Mouse (Mus musculus): Measurements from ENCODE around the gene Sox15.

Sox15 gene

DNA sequence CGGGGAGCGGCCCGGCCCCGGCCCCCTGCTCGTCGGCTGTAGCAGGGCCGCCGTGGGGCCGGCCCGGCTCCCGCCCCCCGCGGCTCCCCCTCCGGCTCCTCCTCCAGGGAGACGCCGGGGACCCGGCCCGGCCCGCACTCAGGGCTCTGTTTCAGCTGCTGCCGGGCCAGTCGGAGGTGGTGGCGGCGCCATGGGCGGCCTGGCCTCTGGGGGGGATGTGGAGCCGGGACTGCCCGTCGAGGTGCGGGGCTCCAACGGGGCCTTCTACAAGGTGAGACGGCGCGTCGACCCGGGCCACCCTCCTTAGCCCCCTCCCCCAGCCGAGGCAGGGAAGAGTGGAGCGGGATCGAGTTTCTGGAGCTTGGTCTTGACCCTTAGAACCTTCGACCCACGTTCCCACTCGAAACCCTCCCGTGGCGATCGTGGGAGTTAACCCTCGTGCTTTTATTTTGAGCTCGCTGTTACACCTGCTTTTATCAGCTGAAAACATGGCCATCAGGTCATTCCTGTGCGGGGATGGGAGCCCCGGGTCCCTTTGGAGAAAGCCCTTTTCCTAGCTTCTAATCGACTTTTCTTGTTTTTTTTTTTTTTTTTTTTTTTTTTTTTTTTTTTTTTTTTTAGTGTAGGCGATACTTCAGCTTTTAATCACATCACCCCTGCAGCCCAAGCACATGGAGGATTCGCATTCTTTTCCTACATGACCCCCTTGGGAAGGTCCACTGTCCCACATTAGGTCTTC lies 21.8 kb upstream of the Sox15 start:
- peak in 1 of 2 experiments; percentile 76 for DNase-seq (ENCODE audit: low spot score in 2 of 2)

DNA sequence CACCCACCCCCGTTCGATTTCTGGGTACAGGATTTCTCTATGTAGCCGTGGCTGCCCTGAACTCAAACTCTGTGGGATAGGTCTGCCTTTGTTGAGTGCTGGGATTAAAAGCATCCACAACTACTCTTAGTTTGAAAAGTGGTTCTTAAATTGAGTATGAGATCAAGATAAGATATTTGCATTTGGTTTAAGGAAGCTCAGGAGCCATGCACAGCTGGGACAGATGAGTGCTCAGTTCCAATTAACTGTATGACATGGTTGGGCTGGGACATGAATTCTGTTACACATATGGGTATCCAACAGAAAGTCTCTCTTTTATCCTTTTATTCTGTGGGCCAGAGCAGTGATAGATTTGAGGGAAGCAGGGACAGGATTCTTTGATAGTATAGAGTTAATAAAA lies 19.6 kb upstream of the Sox15 start:
- no peak for DNase-seq (ENCODE audit: low spot score in 2 of 2)

DNA sequence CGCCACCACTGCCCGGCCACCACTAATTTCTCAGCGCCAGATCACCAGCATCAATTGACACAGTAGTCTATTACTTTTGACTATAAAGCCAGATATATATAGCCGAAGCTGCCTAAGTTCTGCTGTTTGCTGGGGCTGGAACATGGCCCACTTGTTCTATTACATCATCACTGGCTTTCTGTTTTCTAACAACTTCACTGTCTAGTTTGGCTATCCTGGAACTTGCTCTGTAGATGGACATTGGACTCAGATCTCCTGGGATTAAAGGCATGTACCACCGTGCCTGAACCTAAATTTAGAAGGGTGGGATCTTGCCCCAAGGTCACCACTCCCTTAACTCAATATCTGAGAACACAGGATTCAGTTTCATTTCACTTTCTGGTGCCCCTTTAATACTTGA lies 9.3 kb upstream of the Sox15 start:
- DNase-seq (ENCODE audit: low spot score in 2 of 2): no peak

DNA sequence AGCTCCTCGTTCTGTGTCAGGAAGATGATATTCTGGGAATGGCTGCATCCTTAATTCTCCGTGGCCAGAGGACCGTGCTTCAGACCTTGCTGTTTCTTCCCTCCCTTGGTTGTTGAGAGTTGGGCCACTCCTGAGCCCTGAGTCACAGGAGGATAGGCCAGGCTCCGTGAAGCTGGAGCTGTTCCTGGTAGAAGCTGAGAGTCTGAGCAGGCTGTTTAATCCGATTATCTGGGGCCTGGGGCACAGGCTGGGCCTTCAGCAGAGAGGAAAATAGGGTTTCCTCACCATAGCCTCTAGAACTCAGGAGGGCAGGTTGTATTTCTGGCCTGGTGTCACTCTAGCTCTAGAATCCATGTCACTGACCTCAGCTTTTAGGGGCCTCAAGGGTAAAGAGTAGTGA lies 1.7 kb upstream of the Sox15 start:
- no peak for DNase-seq (ENCODE audit: low spot score in 2 of 2)

DNA sequence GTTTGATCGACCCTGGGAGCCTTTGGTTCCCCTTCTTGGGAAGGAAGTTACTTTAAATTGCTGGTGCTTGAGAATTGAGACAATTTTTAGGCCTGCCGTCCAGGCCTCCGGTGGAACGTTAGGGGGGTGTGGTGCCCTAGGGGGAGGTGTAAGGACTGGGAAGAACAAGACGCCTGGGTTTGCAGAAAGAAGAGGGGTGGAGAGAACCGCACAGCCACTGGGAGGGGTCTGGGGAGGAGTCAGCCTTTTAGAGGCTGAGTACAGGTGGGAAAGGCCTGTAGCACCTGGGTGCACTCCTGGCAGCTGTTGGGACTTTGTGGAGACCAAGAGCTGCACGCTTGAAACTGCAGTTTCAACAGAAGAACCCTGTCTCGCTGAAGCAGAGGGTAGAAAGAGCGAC lies 354 bp upstream of the Sox15 start:
- no peak for DNase-seq (ENCODE audit: low spot score in 2 of 2)

DNA sequence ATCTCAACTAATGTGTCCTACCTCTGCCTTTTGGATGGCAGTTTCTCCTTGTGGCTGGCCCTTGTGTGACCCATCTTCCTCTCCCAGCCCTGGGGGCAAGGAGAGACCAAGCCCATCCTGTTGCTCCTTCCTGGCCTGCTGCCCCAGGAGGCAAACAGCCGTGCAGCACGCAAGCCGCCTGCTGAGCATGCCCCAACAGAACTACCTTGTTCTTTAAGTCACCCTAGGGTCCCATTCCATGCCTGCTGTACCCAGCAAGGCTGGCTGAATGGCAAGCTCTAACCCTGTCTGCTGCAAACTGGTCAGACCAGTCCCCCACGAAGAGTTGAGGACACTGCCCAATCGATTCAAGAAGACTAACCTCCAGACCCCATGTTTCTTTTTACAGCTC lies 946 bp downstream of the Sox15 start:
- DNase-seq (ENCODE audit: low spot score in 2 of 2): no peak

DNA sequence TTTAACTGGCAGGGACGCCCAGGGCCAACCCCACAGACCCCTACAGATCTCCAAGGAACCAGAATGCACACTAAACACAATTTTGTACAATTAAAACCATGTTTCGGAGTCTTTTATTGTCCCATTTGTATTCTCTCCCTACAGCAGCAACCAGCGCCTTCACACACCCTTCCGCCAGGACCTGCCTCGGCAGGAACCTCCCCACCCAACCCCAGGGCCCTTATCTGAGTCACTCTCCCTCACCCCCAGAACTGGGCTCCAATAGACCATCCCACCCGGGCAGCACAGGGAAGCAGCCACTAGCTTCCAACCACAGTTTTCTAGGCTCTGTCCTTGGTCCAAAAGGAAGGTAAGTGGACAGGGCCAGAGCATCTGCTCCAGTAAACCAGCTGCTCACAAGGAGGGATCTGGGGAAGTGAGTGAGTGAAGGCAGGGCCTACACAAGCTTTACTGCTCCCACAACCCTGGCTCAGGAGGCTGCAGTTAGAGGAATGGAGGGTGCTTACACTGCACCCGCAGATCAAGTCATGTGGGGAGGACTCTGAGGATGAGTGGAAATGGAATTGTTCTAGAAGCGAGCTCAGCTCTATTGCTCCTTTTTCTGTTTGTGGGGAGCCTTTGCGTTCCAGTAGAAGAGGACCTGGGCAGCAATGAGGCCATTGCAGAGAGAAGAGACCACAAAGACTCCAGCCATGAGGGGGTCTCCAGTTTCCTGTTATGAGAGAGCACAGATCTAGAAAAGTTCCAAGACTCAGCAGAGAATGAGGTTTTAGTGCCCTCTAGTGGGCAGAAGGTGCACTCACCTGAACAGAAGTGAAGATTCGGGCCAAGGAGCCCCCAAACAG lies 1.7 kb downstream of the Sox15 start:
- DNase-seq (ENCODE audit: low spot score in 2 of 2): peak in 1 of 2 experiments; percentile 42

DNA sequence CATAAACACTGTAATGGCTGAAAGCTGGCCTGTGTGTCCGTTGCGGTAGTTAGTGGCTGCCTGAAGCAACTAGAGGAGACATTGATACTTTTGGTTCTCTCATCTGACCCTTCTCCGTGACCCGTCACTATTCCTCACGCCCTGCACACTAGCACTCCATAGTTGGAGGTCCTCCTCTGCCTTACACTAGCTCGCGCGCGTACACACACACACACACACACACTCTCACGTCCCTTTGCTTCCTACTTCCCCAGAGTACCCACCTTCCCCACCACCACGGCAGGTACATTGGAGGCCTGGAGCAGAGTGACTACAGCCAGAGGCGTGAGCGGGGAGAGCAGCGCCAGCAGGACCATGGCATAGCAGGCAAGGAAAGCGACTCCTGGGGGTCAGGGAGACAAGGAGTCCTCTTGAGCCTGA lies 2.4 kb downstream of the Sox15 start:
- DNase-seq (ENCODE audit: low spot score in 2 of 2): no peak

DNA sequence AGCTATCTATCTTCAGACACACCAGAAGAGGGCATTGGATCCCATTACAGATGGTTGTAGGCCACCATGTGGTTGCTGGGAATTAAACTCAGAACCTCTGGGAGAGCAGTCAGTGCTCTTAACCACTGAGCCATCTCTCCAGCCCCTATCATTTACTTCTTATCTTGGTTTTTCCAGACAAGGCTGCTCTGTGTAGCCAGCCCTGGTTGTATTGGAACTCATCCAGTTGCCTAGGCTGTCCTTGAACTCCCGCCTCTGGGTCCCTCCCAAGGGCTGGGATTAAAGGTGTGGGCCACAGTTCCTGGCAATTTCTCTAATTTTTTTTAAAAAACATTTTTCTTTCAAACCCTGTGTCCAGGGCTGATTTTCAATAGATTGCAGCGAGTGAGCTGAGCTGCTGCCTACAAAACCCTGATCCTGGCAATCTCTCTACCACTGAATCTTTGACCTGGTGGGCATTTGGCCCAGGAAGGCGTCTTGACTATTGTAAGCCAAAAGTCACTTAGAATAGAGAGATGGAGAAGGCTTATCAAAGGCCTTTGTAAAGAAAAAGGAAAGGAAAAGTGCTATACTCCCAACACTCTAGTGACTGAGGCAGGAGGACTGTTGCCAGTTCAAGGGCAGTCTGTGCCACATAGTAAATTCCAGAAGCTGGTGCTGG lies 6.2 kb downstream of the Sox15 start:
- DNase-seq (ENCODE audit: low spot score in 2 of 2): no peak

DNA sequence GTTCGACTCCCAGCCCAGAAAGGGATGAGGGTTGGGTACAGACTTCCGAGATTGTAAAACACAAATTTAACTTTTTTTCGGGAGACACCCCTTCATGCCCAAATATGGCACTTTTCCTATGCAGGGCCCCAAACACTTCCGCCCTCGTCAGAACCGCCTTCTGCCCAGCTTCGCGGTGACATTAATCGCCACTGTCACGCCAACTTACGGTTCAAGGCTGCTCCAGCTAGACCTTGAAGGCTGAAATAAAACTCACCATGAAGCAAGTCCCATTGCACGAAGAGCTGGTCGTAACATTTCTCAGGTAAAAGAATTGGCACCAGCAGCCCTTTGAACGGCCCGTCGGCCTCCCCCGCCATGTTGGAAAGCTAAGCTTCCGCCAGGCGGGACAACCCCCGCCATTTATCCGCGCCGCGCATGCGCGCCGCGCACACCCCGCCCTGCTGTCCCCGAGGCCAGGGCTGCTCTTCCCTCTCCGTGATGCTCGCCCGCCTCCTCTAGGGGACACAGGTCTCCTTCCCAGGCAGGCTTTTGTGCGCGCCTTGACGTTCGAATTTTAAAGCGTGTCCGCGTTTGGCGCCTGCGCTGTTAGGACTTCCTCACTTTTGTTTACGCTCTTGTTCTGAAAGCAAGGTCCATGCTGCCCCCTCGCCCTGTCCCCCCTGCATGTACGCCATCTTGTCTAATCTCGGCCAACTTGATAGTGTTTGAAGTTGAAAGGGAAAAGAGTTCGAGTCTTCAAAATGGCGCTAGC lies 7.3 kb downstream of the Sox15 start, which contains the start of gene Mpdu1:
TSS of gene Mpdu1 (minus strand) at position 430 of the 754 bp plus-strand sequence.
- DNase-seq (ENCODE audit: low spot score in 2 of 2): peak; percentile 95 to 97

DNA sequence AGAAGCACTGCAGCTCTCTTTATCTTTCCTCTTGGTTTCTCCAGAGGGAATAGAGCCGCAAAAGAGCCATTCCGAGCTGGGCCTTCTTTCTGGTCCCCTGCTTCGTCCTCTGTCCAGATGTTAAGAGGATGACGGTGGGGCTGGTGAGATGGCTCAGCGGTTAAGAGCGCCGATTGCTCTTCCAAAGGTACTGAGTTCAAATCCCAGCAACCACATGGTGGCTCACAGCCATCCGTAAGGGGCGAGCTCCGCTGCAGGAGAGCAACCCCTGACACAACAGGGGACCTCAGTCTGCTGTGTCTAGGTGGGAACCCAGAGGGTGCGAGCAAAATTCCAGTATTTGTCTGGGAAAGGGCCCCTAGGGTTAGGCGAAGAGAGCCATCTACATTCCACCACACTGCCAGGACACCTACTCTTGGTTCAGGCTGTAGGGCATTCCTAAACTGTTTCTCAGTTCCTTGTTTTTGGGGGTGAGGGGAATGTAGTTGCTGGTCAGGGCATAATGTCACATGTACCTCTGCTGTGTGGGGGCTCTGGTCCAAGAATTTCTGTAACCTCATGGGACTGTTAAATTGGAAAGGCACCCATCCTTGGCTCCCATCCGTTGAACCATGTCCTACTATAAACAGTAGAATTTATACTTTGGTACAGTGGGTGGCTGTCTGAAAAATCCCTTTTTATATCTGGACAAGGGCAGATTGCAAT lies 8.0 kb downstream of the Sox15 start:
- peak in 1 of 2 experiments; percentile 30 for DNase-seq (ENCODE audit: low spot score in 2 of 2)

DNA sequence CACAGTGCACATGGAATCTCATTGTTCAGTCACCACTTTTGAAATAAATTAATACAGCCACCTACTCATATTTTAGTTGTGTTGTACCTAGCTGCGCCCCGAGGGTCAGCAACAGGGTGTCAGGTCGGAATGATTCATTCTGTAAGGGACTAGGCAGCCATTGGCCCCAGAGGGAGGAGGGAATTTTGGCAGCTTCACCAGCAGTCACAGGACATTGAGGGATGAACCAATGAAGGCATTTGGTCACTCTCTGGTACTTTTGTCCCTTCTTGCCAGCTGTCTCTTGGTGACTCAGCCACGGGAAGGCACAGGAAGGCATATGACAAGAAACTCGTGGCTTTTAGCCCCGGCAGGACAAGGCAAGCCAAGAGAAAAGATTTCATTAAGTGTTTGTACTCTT lies 8.7 kb downstream of the Sox15 start:
- peak; percentile 39 to 50 for DNase-seq (ENCODE audit: low spot score in 2 of 2)

DNA sequence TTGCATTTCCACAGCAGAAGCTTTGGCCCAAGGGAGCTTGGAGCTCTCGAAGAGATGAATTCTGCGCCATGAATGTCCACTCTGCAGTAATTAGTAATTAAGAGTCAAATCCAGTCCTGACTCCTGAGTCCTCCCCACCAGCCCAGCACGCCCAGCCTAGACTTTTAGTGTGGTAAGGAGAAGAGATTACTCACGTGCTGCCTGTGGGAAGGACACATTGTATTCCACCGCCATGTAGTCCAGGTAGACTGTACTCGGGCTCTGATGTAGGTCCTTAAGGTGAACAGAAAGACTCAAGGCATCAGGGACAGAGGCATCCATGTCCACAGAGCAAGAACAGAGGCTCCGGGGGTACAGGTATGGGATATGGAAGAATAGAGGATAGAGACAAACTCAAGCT lies 9.7 kb downstream of the Sox15 start:
- no peak for DNase-seq (ENCODE audit: low spot score in 2 of 2)

DNA sequence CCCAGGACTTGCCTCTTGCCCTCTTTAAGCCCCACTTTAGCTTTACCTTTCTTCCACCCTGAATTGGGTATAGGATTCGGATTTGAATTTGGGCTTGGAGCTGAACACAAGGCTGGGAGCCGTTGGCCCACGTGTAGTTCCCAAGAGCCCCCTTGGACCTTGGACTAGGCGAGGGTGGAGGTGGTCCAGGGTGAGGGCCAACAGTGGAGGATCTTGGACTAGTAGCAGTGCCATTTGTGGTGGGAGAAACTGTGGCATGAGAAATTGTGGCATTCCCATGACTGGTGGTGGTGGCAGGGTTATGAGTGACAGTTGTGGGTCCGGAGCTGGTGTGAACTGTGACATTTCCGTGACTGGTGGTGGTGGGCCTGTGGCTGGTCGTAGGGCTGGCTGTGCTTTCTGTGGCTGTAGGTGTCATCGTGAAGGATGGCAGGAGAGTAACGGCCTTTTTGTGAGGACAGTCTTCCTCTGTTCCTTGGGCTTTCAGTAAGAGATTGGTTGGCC lies 10.4 kb downstream of the Sox15 start:
- no peak for DNase-seq (ENCODE audit: low spot score in 2 of 2)

DNA sequence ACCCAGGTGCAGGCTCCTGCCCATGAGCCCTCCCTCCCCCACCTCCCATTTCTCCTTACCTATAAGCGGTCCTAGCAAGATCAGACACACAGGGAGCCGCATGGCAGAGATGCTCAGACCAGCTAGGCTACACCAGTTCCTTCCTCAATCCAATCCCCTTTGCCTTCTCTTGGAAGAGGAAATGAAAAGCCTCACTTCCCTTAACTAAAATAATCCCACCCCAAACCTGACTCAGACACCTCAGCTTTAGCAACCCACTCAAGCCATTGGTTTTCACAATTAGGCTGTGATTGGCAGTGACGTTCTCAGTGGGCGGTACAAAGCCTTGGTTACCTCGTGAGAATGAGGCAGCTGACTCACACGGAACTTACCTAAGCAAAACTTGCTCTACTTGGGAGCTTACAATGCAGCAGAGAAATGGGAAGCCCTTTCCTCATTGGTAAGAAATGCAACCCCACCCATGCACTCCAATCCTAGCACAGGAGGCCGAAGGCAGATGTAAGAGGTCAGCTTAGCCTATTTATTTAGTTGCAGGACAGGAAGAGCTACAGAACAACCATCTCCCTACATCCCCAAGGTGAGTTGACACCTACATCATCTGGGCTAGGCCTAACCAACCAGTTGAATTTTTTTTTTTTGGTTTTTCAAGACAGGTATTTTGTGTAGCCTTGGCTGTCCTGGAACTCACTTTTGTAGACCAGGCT lies 11.0 kb downstream of the Sox15 start, which contains the start of gene Cd68:
TSS of gene Cd68 (minus strand) at position 193 of the 704 bp plus-strand sequence.
- DNase-seq (ENCODE audit: low spot score in 2 of 2): peak; percentile 57 to 69

DNA sequence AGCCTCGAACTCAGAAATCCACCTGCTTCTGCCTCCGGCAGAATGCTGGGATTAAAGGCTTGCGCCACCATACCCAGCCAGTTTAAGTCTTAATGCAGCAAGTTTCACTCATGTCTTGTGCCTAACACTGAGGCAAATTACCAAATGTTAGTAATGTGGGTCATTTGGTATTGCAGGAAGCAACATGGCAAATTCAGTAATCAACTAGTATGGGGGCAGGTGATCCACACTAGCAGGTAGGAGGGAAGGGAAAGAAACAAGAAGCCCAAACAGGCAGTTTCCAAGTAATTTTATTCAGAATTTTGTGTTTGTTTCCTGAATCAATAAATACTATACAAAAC lies 11.5 kb downstream of the Sox15 start:
- DNase-seq (ENCODE audit: low spot score in 2 of 2): no peak

DNA sequence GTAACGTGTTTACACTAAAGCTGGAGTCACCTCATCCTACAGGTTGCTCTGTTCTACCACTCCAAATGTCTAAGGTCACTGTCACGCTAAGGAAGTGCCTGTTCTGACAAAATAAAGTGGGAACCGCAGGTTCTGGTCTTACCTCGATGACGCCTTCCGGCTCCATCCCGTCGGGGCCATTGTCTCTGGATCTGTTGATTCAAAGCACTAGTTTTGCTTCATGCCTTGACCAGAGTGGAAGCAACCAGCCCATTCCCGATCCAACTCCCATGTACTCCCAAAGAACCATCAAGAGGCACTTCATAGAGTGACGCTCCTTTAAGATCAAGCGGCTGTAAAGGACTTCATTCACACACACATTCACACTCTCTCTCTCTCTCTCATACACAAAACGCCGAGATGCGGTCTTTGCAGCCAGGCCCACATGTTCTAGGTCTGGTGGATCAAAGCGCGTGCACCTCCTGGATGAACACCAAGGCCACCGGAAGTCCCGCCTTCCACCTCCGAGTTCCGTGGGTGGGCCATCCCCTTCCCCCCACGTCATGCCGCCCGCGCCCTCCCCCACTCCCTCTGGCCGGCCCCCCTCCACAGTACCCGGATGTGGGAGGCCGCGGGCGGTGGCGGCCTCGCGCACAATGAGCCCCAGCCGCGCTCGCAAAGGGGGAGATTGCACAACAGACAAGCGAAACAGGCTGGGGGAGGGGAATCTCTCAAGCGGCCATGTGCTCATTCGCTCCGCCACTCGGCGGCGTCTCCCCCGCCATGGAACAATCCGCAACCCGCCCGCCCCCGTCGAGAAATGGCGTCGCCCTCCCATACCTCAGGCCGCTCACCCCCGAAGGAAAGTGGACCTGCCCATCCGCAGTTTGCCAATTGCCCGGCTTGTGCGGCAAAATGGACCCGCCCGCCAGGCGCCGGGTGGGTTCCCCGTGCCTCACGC lies 15.9 kb downstream of the Sox15 start:
- peak; percentile 93 to 94 for DNase-seq (ENCODE audit: low spot score in 2 of 2)

DNA sequence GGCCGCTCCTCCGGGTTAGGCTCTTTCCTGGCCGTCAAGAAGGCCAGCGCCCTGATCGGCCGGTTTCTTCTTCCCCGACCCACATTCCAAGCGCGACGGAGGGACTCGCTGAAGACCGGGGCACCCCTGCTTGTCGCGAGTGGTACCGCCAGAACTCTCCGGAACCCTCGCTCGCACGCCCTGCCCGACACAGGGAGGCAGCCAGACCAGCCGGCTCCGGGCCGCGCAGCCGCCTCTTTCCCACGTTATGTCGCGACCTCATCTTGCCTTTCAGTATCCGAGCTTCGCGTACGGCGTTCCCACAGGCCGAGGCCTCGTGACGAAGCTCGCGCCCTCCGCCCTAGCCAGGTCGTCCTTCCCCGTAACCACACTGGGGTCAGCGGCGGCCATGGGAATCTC lies 16.6 kb downstream of the Sox15 start:
- DNase-seq (ENCODE audit: low spot score in 2 of 2): no peak

DNA sequence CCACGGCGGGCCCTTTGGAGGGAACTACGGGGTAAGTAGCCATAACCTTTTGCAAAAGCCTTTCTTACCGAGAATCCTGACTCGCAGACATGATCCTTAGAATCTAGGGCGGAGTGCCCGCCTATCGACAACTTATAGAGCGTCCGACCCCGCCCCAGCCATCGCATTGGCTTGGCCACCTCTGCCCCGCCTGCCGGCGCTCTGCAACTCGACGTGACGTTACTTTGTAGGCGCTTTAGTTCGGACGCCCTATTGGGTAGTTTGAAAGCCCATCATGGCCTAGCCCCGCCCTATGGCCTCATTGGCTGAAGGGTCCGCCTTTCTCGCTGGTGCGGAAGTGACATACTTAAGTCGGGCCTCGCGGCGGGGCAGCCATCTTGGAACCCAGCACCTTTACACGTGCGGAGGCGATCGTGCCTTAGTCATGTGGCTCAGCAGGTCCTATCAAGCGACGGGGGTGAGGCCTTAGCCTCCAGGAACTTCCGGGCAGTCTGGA lies 17.1 kb downstream of the Sox15 start, which contains the start of gene Eif4a1:
TSS of gene Eif4a1 (minus strand) at position 213 of the 496 bp plus-strand sequence.
- peak; percentile 100 for DNase-seq (ENCODE audit: low spot score in 2 of 2)

Data from heart, adult 9 months (tissue).